Mouse (Mus musculus): ENCODE results near the gene N4bp2. TPM values are rescaled to one million over a fixed set of nuclear protein-coding genes. Genes with fewer than 3 reads are reported as not detected.

The N4bp2 gene
- polyA plus RNA-seq, 1 experiment = 22.0 TPM

GRCm38 (mm10) chr5:65871276-65871875, 108.1 kb downstream of the N4bp2 start:
- WGBS = 72% methylated on average over 13 of the region's 13 CpGs
- peaks cover 44% of the 10 kb centered on the region for H3K4me1 ChIP-seq (replicated peaks; ENCODE audit: control insufficient read depth, insufficient read depth, low read length)
- TF ChIP-seq CTCF (IDR thresholded peaks at IDR 0.05; ENCODE audit: borderline replicate concordance, control insufficient read depth, extremely low read depth, insufficient read depth, low read length, poor library complexity) (no peak), POLR2A (IDR thresholded peaks at IDR 0.05; ENCODE audit: control insufficient read depth, extremely low read depth, insufficient read depth, low read length, poor library complexity) (no peak)
- peak overlapping the region; percentile 58 for H3K27ac ChIP-seq (ENCODE audit: control insufficient read depth, insufficient read depth, low read length)
- DNase-seq = no peak
- H3K4me3 ChIP-seq (ENCODE audit: control insufficient read depth, insufficient read depth, low read length) = 0 out of 2 replicates have a peak overlapping the region, but pooled peaks have one; percentile 7
- peaks cover 11% of the 10 kb centered on the region for H3K36me3 ChIP-seq (ENCODE audit: control insufficient read depth, insufficient read depth, low read length)
- H3K27me3 ChIP-seq (ENCODE audit: control insufficient read depth, insufficient read depth, low read length) = no peaks in the 10 kb centered on the region

- no peak overlapping the region for H3K4me3 ChIP-seq (ENCODE audit: control insufficient read depth, insufficient read depth, low read length)
- WGBS = 4% methylated on average over 4 of the region's 4 CpGs
- no peak overlapping the region for H3K27ac ChIP-seq (ENCODE audit: control insufficient read depth, insufficient read depth, low read length)
- peaks cover 18% of the 10 kb centered on the region for H3K36me3 ChIP-seq (ENCODE audit: control insufficient read depth, insufficient read depth, low read length)
- H3K27me3 ChIP-seq (ENCODE audit: control insufficient read depth, insufficient read depth, low read length) = no peaks in the 10 kb centered on the region
- TF ChIP-seq POLR2A (IDR thresholded peaks at IDR 0.05; ENCODE audit: control insufficient read depth, extremely low read depth, insufficient read depth, low read length, poor library complexity) = no peak
- no peak for DNase-seq
- peaks cover 46% of the 10 kb centered on the region for H3K4me1 ChIP-seq (replicated peaks; ENCODE audit: control insufficient read depth, insufficient read depth, low read length)
These were observed 109.9 kb downstream of the N4bp2 start for GRCm38 (mm10) chr5:65873212-65873611.

- TF ChIP-seq POLR2A (IDR thresholded peaks at IDR 0.05; ENCODE audit: control insufficient read depth, extremely low read depth, insufficient read depth, low read length, poor library complexity) = no peak
- no peak for TF ChIP-seq CTCF (IDR thresholded peaks at IDR 0.05; ENCODE audit: borderline replicate concordance, control insufficient read depth, extremely low read depth, insufficient read depth, low read length, poor library complexity)
These were observed 111.9 kb downstream of the N4bp2 start for GRCm38 (mm10) chr5:65875269-65875668.

GRCm38 (mm10) chr5:65878367-65878766, 115.0 kb downstream of the N4bp2 start:
- no peak for TF ChIP-seq POLR2A (IDR thresholded peaks at IDR 0.05; ENCODE audit: control insufficient read depth, extremely low read depth, insufficient read depth, low read length, poor library complexity)
- no peak overlapping the region for H3K27ac ChIP-seq (ENCODE audit: control insufficient read depth, insufficient read depth, low read length)
- no peak for DNase-seq
- WGBS = 49% methylated on average over 3 of the region's 3 CpGs
- peaks cover 58% of the 10 kb centered on the region for H3K36me3 ChIP-seq (ENCODE audit: control insufficient read depth, insufficient read depth, low read length)
- no peak overlapping the region for H3K4me3 ChIP-seq (ENCODE audit: control insufficient read depth, insufficient read depth, low read length)
- peaks cover 46% of the 10 kb centered on the region for H3K4me1 ChIP-seq (replicated peaks; ENCODE audit: control insufficient read depth, insufficient read depth, low read length)
- H3K27me3 ChIP-seq (ENCODE audit: control insufficient read depth, insufficient read depth, low read length) = no peaks in the 10 kb centered on the region

More at GRCm38 (mm10) chr5:65875269-65875668, 111.9 kb downstream of the N4bp2 start:
- Histone ChIP-seq H3K36me3 (ENCODE audit: control insufficient read depth, insufficient read depth, low read length) (peaks cover 34% of the 10 kb centered on the region), H3K4me3 (ENCODE audit: control insufficient read depth, insufficient read depth, low read length) (no peak overlapping the region), H3K4me1 (replicated peaks; ENCODE audit: control insufficient read depth, insufficient read depth, low read length) (peaks cover 47% of the 10 kb centered on the region), H3K27me3 (ENCODE audit: control insufficient read depth, insufficient read depth, low read length) (no peaks in the 10 kb centered on the region), H3K27ac (ENCODE audit: control insufficient read depth, insufficient read depth, low read length) (no peak overlapping the region)
- 68% methylated on average over 7 of the region's 7 CpGs for WGBS
- DNase-seq = no peak

Other genes with a start within 250 kb of the N4bp2 start
- gene Smim14, start 226.3 kb upstream of the N4bp2 start, polyA plus RNA-seq (2012; rRNA removed) = 101 and 110 TPM in 2 replicates
- 19.6 and 21.7 TPM in 2 replicates for gene Ube2k, start 226.3 kb upstream of the N4bp2 start, polyA plus RNA-seq (2012; rRNA removed)
- 51.7 and 52.2 TPM in 2 replicates for gene Pds5a, start 65.2 kb upstream of the N4bp2 start, polyA plus RNA-seq (2012; rRNA removed)
- 132 and 135 TPM in 2 replicates for gene Rhoh, start 97.7 kb downstream of the N4bp2 start, polyA plus RNA-seq (2012; rRNA removed)
- 212 and 251 TPM in 2 replicates for gene Chrna9, start 171.4 kb downstream of the N4bp2 start, polyA plus RNA-seq (2012; rRNA removed)
- gene 9130230L23Rik, start 240.8 kb downstream of the N4bp2 start, polyA plus RNA-seq (2012; rRNA removed) = 0.08 and 0.35 TPM in 2 replicates